Mouse (Mus musculus) heart, adult 2 months (tissue): ENCODE data around the gene Ezr. TPM values are rescaled to one million over a fixed set of nuclear protein-coding genes. Genes with fewer than 3 reads are reported as not detected.

Experiments used
- DNase-seq, 2 experiments: peaks; one replicate each; pipeline ENCODE4 v3.0.0; 2021
- H3K27ac ChIP-seq: fragments of 200-600 bp; 2 replicates; pipeline ENCODE4 v1.8.1; 2022
- H3K27me3 ChIP-seq: fragments of 200-500 bp; 2 replicates; pipeline ENCODE4 v1.6.1; 2012; ENCODE audit warnings: mild to moderate bottlenecking, low read length, inconsistent platforms, mixed read lengths; ENCODE audit not compliant: control insufficient read depth, insufficient read depth
- H3K36me3 ChIP-seq: fragments of 200-500 bp; 2 replicates; pipeline ENCODE4 v1.6.1; 2012; ENCODE audit warnings: low read length, inconsistent platforms; ENCODE audit not compliant: control insufficient read depth, insufficient read depth
- H3K4me1 ChIP-seq: fragments of 200-500 bp; 2 replicates; pipeline ENCODE4 v1.6.1; 2011; ENCODE audit warnings: low read length; ENCODE audit not compliant: control insufficient read depth, insufficient read depth
- H3K4me3 ChIP-seq: fragments of 200-600 bp; 2 replicates; pipeline ENCODE4 v1.8.1; 2022
- H3K79me2 ChIP-seq: fragments of 200-500 bp; replicated peaks from 2 replicates; pipeline ENCODE4 v1.6.1; 2012; ENCODE audit warnings: mild to moderate bottlenecking, inconsistent platforms, low read length, moderate library complexity, mixed read lengths; ENCODE audit not compliant: control insufficient read depth, insufficient read depth
- H3K9ac ChIP-seq: fragments of 200-500 bp; 2 replicates; pipeline ENCODE4 v1.6.1; 2012; ENCODE audit warnings: low read depth, mild to moderate bottlenecking, control low read depth, inconsistent platforms, low read length, mixed read lengths
- CTCF ChIP-seq: fragments of 200-600 bp; IDR thresholded peaks from 2 replicates; pipeline ENCODE4 v1.8.1; 2022; ENCODE audit warnings: antibody characterized with exemption, mild to moderate bottlenecking, moderate library complexity
- EP300 ChIP-seq: fragments of 200-500 bp; IDR thresholded peaks from 2 replicates; pipeline ENCODE4 v1.6.1; 2011; ENCODE audit warnings: low read depth, low read length, control low read depth; ENCODE audit not compliant: insufficient read depth
- POLR2A ChIP-seq: fragments of 200-500 bp; IDR thresholded peaks from 2 replicates; pipeline ENCODE4 v1.6.1; 2011; ENCODE audit warnings: mild to moderate bottlenecking, low read depth, low read length, control low read depth; ENCODE audit not compliant: insufficient read depth
- WGBS: fragments of 180-500 bp; shearing (Covaris S2); methylation state at CpG from one replicate; pipeline ENCODE4 v1.1.7; 2018; 5-methylcytosine and 5-hydroxymethylcytosine counted together
- intact Hi-C: fragments of 180-260 bp; cut with DNase I; formaldehyde crosslinking; loops from one replicate; pipeline ENCODE4 v1.15.1; 2025
- polyA plus RNA-seq: library from polyadenylated mRNA; depleted of rRNA; stranded (reverse); fragments of >200 nt; gene quantifications from 2 replicates; pipeline ENCODE4 v1.2.3, GENCODE M21; 2012
- total RNA-seq, 2 experiments: library from RNA; stranded (reverse); gene quantifications; 2 replicates each; pipeline ENCODE4 v1.2.3; 2021

Gene Ezr
- total and polyA plus RNA-seq, 3 experiments, result 24.2 to 35.7 (median 33.4) TPM

DNA sequence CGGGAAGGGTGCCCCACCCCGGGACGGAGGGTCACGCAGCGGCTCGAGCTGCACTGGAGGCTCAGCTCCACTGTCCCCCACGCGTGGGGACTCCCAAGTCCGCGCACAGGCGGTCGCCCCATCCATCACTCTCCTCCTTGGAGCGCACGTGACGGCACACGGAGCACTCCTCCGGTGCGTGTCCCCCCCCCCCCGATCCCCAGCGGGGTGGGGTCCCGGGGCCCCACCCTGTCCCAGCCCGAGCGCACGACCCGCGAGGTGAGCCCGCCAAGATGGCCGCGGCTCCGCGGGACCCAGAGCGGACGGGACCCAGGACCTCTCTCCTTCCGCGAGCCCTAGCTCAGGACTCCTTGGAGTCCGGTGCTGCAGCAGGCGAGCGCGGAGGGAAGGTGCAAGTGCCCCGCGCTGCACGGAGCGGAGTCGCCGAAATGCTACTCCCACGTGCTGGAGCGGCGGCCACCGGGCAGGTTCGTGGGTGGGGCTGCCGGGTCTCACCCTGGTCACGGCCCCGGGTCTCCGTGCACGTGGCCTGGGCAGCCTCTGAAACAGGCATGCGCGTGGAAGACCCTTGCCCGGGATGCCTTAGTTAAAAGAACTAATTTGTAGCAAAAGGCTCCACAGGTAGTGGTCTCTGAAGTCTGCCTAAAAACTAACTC, 550 bp upstream of the Ezr start:
- Histone ChIP-seq H3K36me3 (no peaks in the 10 kb centered on the region), H3K4me3 (peak overlapping the region; percentile 67), H3K27ac (peak overlapping the region; percentile 96), H3K79me2 (no peaks in the 10 kb centered on the region), H3K27me3 (no peaks in the 10 kb centered on the region), H3K4me1 (peaks cover 2% of the 10 kb centered on the region), H3K9ac (peak overlapping the region; percentile 90)
- WGBS, result 1% methylated on average over 57 of the region's 58 CpGs
- intact Hi-C loops, result loop anchor here (2.0 kb wide), 2 partner anchors 28 to 44 kb away; no protein-coding TSS in a partner anchor
- peak; percentile 67 to 69 for DNase-seq
- no peak for TF ChIP-seq POLR2A
- no peak for TF ChIP-seq EP300
- TF ChIP-seq CTCF, result no peak

DNA sequence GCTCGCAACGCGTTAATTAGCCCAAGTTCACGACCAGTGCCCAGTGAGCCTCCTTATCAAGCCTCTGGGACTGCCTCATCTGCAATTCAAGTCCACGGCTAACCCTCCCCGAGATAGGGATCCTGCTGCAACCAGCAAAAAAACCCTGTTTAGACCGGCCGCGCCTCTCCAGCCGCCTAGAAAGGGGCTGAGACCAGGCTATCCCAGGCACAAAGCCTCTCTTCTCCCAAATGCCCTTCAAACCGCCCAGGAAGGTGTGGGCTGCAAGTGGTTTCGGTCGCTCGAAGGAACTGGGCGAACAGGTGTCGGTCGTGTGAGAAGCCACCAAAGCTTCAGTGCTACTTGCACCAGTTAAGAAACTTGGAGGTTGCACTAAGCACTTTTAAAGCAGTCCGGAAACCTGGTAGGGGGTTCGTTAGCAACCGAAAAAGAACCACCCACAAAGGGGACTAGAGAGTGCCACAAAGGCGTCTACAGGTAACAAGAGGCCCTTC, 504 bp downstream of the Ezr start:
- no peaks in the 10 kb centered on the region for H3K27me3 ChIP-seq
- TF ChIP-seq CTCF (no peak), POLR2A (no peak), EP300 (no peak)
- 2% methylated on average over 21 of the region's 21 CpGs for WGBS
- H3K79me2 ChIP-seq, result no peaks in the 10 kb centered on the region
- peak in 1 of 2 experiments; percentile 61 for DNase-seq
- peak overlapping the region; percentile 67 for H3K4me3 ChIP-seq
- H3K36me3 ChIP-seq, result no peaks in the 10 kb centered on the region
- H3K27ac ChIP-seq, result peak overlapping the region; percentile 96
- peaks cover 4% of the 10 kb centered on the region for H3K4me1 ChIP-seq
- H3K9ac ChIP-seq, result peak overlapping the region; percentile 86
- intact Hi-C loops, result loop anchor here (2.0 kb wide), 2 partner anchors 27 to 45 kb away; no protein-coding TSS in a partner anchor

DNA sequence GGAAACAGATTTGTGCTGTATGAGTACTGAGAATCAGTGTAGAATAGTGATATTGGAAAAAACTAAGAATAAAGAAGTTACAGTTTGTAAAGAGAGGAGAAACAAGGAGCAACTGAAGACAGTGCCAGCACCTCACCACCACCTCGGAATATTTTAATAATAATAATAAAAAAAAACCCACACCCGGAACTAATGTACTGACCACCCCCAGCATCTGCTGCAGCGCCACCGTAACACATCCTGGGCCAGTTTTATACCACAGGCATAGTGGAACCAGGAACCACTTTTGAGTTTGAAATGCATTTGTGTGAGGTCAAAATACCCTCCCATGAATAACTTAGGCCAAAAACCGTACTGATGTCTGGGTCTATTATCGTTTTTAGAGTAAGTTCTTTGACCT, 1.3 kb downstream of the Ezr start:
- Histone ChIP-seq H3K36me3 (no peaks in the 10 kb centered on the region), H3K79me2 (no peaks in the 10 kb centered on the region), H3K27me3 (no peaks in the 10 kb centered on the region), H3K27ac (no peak overlapping the region), H3K4me3 (no peak overlapping the region), H3K9ac (no peak overlapping the region), H3K4me1 (peaks cover 4% of the 10 kb centered on the region)
- intact Hi-C loops, result no loop called here
- 51% methylated on average over 6 of the region's 6 CpGs for WGBS
- TF ChIP-seq POLR2A, result no peak
- no peak for DNase-seq

DNA sequence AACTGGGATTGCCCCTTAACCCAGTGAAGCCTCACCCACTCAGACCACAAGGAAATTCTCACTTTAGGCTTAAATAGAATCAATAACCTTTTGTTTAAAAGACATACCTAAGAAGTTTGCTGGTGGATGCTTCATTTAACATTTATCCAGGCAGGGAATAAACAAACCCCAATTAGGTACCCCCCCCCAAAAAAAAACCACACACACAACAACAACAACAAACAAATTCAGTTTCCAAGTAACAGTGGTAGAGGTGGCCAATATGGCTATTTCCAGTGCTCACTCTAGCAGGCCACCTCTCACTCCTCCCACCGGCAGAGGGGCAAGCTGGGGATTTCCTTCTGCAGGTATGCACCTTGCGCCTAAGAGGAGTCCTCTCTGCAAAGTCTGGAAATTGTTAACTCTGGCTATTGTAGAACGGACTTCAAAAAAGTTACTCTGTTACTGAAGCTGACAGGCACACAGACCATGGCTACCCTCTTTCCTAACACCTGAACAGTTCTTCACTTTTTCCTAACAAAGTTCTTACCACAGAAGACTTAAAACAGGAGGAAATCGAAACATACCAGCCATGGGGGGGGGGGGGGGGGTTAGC, 2.0 kb downstream of the Ezr start:
- Histone ChIP-seq H3K9ac (no peak overlapping the region), H3K4me3 (no peak overlapping the region), H3K27ac (no peak overlapping the region), H3K4me1 (peaks cover 4% of the 10 kb centered on the region), H3K36me3 (no peaks in the 10 kb centered on the region), H3K79me2 (no peaks in the 10 kb centered on the region), H3K27me3 (no peaks in the 10 kb centered on the region)
- WGBS, result 69% methylated on average over 4 of the region's 4 CpGs
- TF ChIP-seq POLR2A (no peak), CTCF (no peak), EP300 (no peak)
- no peak for DNase-seq
- intact Hi-C loops, result no loop called here

DNA sequence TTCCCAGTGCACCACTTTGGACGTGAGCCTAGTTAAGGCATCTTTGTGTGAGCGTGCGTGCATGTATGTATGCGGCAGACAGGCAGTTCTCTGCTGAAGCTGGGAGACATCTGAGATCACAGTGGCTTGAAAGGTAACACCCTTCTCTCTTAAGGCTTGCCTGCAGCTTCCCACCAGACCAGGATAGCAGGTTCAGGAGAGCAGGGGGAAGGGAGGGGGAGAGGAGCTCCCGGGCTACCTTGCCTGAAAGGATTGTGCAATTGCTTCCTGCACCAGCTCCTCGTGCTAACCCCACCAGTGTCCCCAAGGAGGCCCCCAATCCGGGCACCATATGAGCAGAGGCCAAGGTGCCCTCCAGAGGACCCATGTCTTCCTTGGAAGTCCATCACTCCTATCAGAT, 3.0 kb downstream of the Ezr start:
- no peaks in the 10 kb centered on the region for H3K27me3 ChIP-seq
- H3K9ac ChIP-seq, result no peak overlapping the region
- 58% methylated on average over 7 of the region's 7 CpGs for WGBS
- no peak overlapping the region for H3K4me3 ChIP-seq
- H3K79me2 ChIP-seq, result peaks cover 2% of the 10 kb centered on the region; the same call in 1 of the 2 replicates
- no peaks in the 10 kb centered on the region for H3K36me3 ChIP-seq
- H3K27ac ChIP-seq, result no peak overlapping the region
- intact Hi-C loops, result loop anchor here (5.0 kb wide), 2 partner anchors 37 to 118 kb away; no protein-coding TSS in a partner anchor
- TF ChIP-seq EP300 (no peak), POLR2A (no peak), CTCF (no peak)
- peaks cover 4% of the 10 kb centered on the region for H3K4me1 ChIP-seq
- DNase-seq, result no peak

DNA sequence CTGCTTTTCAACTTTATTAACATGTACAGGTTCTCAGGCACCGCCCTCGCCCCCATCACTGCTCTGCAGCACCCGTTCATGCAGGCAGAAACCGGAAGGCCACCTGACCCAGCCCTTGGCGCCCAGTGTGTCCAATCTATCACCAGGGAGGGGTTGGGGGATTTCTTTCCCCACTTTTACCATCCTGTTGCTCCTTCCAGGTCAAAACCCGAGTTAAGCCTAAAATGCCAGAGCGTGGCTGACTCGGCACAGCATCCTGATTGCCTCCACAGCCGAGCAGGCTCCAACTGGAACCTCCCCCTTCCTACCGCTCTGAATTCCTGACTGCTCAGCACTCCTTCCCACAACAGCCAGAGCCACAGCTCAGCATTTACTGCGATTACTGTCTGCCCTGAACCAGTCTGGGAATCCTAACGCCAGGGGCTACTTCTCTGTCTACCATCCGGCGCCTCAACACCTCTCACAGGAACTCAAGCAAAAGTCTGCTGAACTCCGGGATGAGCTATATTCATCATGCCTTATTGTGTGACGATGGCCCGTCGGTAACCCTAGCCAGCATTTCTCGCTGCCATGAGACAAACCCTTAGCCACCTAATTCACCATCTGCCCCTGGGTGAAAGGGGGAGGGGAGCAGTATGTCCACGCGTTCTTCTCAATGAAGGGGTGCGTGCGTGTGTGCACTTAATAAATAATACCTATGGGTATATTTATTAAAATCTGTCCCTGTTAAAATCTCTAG, 3.6 kb downstream of the Ezr start:
- no peak for TF ChIP-seq EP300
- TF ChIP-seq POLR2A, result no peak
- TF ChIP-seq CTCF, result no peak
- peak overlapping the region; percentile 3 for H3K9ac ChIP-seq
- H3K4me3 ChIP-seq, result peak overlapping the region; percentile 45
- peaks cover 4% of the 10 kb centered on the region for H3K4me1 ChIP-seq
- H3K36me3 ChIP-seq, result no peaks in the 10 kb centered on the region
- peak overlapping the region; percentile 64 for H3K27ac ChIP-seq
- DNase-seq, result peak; percentile 61 to 64
- 12% methylated on average over 23 of the region's 23 CpGs for WGBS
- intact Hi-C loops, result loop anchor here (5.0 kb wide), 2 partner anchors 37 to 118 kb away; no protein-coding TSS in a partner anchor
- H3K27me3 ChIP-seq, result no peaks in the 10 kb centered on the region
- peaks cover 2% of the 10 kb centered on the region; the same call in 1 of the 2 replicates for H3K79me2 ChIP-seq
